Mouse (Mus musculus) intestine, postnatal 0 days (tissue): Measurements from ENCODE around the gene Rhoh. TPM values are rescaled to one million over a fixed set of nuclear protein-coding genes. Genes with fewer than 3 reads are reported as not detected.

Experiments
- ATAC-seq: fragments of 200-750 bp; cut with Nextera tagmentation; 2 replicates; pipeline ENCODE4 v1.8.0; 2017; ENCODE audit warnings: mild to moderate bottlenecking, moderate TSS enrichment, moderate library complexity
- H3K27ac ChIP-seq: fragments of 300-500 bp; sonication (generic); 2 replicates; pipeline ENCODE4 v1.5.1; 2014; ENCODE audit warnings: mild to moderate bottlenecking, low read depth, low read length, moderate library complexity
- H3K27me3 ChIP-seq: fragments of 300-500 bp; sonication (generic); replicated peaks from 2 replicates; pipeline ENCODE4 v1.6.1; 2014; ENCODE audit warnings: low read length, mixed read lengths; ENCODE audit not compliant: control insufficient read depth, insufficient read depth
- H3K36me3 ChIP-seq: fragments of 300-500 bp; sonication (generic); 2 replicates; pipeline ENCODE4 v1.6.1; 2014; ENCODE audit warnings: mild to moderate bottlenecking, moderate library complexity; ENCODE audit not compliant: control insufficient read depth, insufficient read depth
- H3K4me1 ChIP-seq: fragments of 300-500 bp; sonication (generic); replicated peaks from 2 replicates; pipeline ENCODE4 v1.6.1; 2014; ENCODE audit warnings: antibody characterized with exemption, low read length, mixed read lengths; ENCODE audit not compliant: control insufficient read depth, insufficient read depth
- H3K4me2 ChIP-seq: fragments of 300-500 bp; sonication (generic); replicated peaks from 2 replicates; pipeline ENCODE4 v1.6.1; 2014; ENCODE audit warnings: low read depth, mild to moderate bottlenecking, moderate library complexity
- H3K4me3 ChIP-seq: fragments of 300-500 bp; sonication (generic); 2 replicates; pipeline ENCODE4 v1.5.1; 2014; ENCODE audit warnings: low read depth, low read length
- H3K9ac ChIP-seq: fragments of 300-500 bp; sonication (generic); 2 replicates; pipeline ENCODE4 v1.6.1; 2014; ENCODE audit warnings: mild to moderate bottlenecking, low read depth, low read length
- H3K9me3 ChIP-seq: fragments of 300-500 bp; sonication (generic); 2 replicates; pipeline ENCODE4 v1.6.1; 2016; ENCODE audit warnings: mixed run types; ENCODE audit not compliant: control insufficient read depth
- CTCF ChIP-seq: sonication (generic); IDR thresholded peaks from 2 replicates; pipeline ENCODE4 v1.5.1; 2016; ENCODE audit warnings: low read depth, mild to moderate bottlenecking, control low read depth, antibody characterized with exemption, moderate library complexity
- whole genome bisulfite sequencing: fragments of 180-500 bp; shearing (Covaris S2); extraction: QIAGEN DNeasy Blood & Tissue Kit; methylation state at CpG from one replicate; pipeline ENCODE4 v1.1.7; 2014; 5-methylcytosine and 5-hydroxymethylcytosine counted together
- polyA plus RNA-seq: library from polyadenylated mRNA; unstranded; fragments of >200 nt; fragmentation: Nextera tagmentation; extraction: Ambion mirVana; gene quantifications from 2 replicates; pipeline ENCODE4 v1.2.1, GENCODE M21; 2015

The Rhoh gene
- polyA plus RNA-seq, 1 experiment from 2014 or later: 0.82 TPM

- TF ChIP-seq CTCF: no peak
- Histone ChIP-seq H3K4me2 (no peak overlapping the region), H3K4me1 (no peaks in the 10 kb centered on the region), H3K27me3 (no peaks in the 10 kb centered on the region), H3K9ac (no peak overlapping the region), H3K9me3 (no peaks in the 10 kb centered on the region), H3K36me3 (no peaks in the 10 kb centered on the region), H3K27ac (no peak overlapping the region), H3K4me3 (no peak overlapping the region)
- WGBS: 64% methylated on average over 11 of the region's 11 CpGs
- no peak for ATAC-seq
Observed at GRCm38 (mm10) chr5:65937011-65937726, 76.2 kb downstream of the Rhoh start.

GRCm38 (mm10) chr5:65937998-65938715 lies 77.1 kb downstream of the Rhoh start:
- Histone ChIP-seq H3K27ac (no peak overlapping the region), H3K27me3 (no peaks in the 10 kb centered on the region), H3K4me2 (no peak overlapping the region), H3K9ac (no peak overlapping the region), H3K9me3 (no peaks in the 10 kb centered on the region), H3K4me1 (no peaks in the 10 kb centered on the region), H3K36me3 (no peaks in the 10 kb centered on the region), H3K4me3 (no peak overlapping the region)
- peak; percentile 47 for ATAC-seq
- 48% methylated on average over 9 of the region's 9 CpGs for WGBS
- peak; percentile 95 for TF ChIP-seq CTCF

- H3K4me3 ChIP-seq: no peak overlapping the region
- H3K27me3 ChIP-seq: no peaks in the 10 kb centered on the region
- H3K9me3 ChIP-seq: no peaks in the 10 kb centered on the region
- no peak for ATAC-seq
- H3K4me1 ChIP-seq: no peaks in the 10 kb centered on the region
- H3K27ac ChIP-seq: no peak overlapping the region
- no peaks in the 10 kb centered on the region for H3K36me3 ChIP-seq
- no peak for TF ChIP-seq CTCF
- no peak overlapping the region for H3K4me2 ChIP-seq
- H3K9ac ChIP-seq: no peak overlapping the region
- 55% methylated on average over 4 of the region's 4 CpGs for WGBS
Observed at GRCm38 (mm10) chr5:65941145-65941544, 80.1 kb downstream of the Rhoh start.

Other genes starting within 250 kb of the Rhoh start
- 21.1 and 26.3 TPM in 2 replicates for gene Pds5a, start 162.9 kb upstream of the Rhoh start, polyA plus RNA-seq
- 12.1 and 13.3 TPM in 2 replicates for gene N4bp2, start 97.7 kb upstream of the Rhoh start, polyA plus RNA-seq
- gene Chrna9, start 73.7 kb downstream of the Rhoh start, polyA plus RNA-seq: not detected in 2 replicates
- 6.7 and 7.0 TPM in 2 replicates for gene 9130230L23Rik, start 143.1 kb downstream of the Rhoh start, polyA plus RNA-seq